Mouse (Mus musculus): ENCODE results near the gene Nck1. TPM values are rescaled to one million over a fixed set of nuclear protein-coding genes. Genes with fewer than 3 reads are reported as not detected.

Gene Nck1
- polyA plus RNA-seq (2014; fragmentation: Nextera tagmentation; extraction: Ambion mirVana) = 51.6 and 51.9 TPM in 2 replicates

- peaks cover 6% of the 10 kb centered on the region; the same call in 1 of the 2 replicates for H3K9me3 ChIP-seq (ENCODE audit: control insufficient read depth, low read length)
- H3K27me3 ChIP-seq (replicated peaks; ENCODE audit: control insufficient read depth, insufficient read depth, low read length) = no peaks in the 10 kb centered on the region
- peak; percentile 99 for ATAC-seq (replicated peaks; ENCODE audit: low FRiP score)
- peak within 1 kb of the TSS; percentile 89 for H3K4me3 ChIP-seq (ENCODE audit: low read depth, low read length)
- peak; percentile 97 for DNase-seq (ENCODE audit: low spot score)
- peak within 1 kb of the TSS; percentile 87 for H3K27ac ChIP-seq (ENCODE audit: low read depth, low read length)
- peak within 1 kb of the TSS; percentile 91 for H3K9ac ChIP-seq (ENCODE audit: low read depth, low read length)
- under 1% methylated on average over 88 of the region's 93 CpGs for WGBS
- H3K36me3 ChIP-seq (ENCODE audit: control insufficient read depth, insufficient read depth, low read length) = no peaks in the 10 kb centered on the region
- no peaks in the 10 kb centered on the region; the same call in 1 of the 2 replicates for H3K4me1 ChIP-seq (replicated peaks; ENCODE audit: control insufficient read depth, insufficient read depth, low read length)
- H3K4me2 ChIP-seq = peak within 1 kb of the TSS; percentile 85
These were observed at the start of gene Nck1 for GRCm38 (mm10) chr9:100545715-100546593. TSS of gene Nck1 (minus strand) at chr9:100546134.

- no peaks in the 10 kb centered on the region for H3K36me3 ChIP-seq (ENCODE audit: control insufficient read depth, insufficient read depth, low read length)
- H3K4me1 ChIP-seq (replicated peaks; ENCODE audit: control insufficient read depth, insufficient read depth, low read length) = no peaks in the 10 kb centered on the region
- no peaks in the 10 kb centered on the region for H3K27me3 ChIP-seq (replicated peaks; ENCODE audit: control insufficient read depth, insufficient read depth, low read length)
- no peak overlapping the region for H3K27ac ChIP-seq (ENCODE audit: low read depth, low read length)
- H3K4me2 ChIP-seq = no peak overlapping the region
- peaks cover 4% of the 10 kb centered on the region; the same call in 1 of the 2 replicates for H3K9me3 ChIP-seq (ENCODE audit: control insufficient read depth, low read length)
- no peak for ATAC-seq (replicated peaks; ENCODE audit: low FRiP score)
- no peak for DNase-seq (ENCODE audit: low spot score)
- WGBS = 52% methylated on average over 4 of the region's 4 CpGs
- no peak overlapping the region for H3K9ac ChIP-seq (ENCODE audit: low read depth, low read length)
- no peak overlapping the region for H3K4me3 ChIP-seq (ENCODE audit: low read depth, low read length)
These were observed 44.5 kb upstream of the Nck1 start for GRCm38 (mm10) chr9:100590462-100590861.

- no peaks in the 10 kb centered on the region for H3K36me3 ChIP-seq (ENCODE audit: control insufficient read depth, insufficient read depth, low read length)
- H3K4me1 ChIP-seq (replicated peaks; ENCODE audit: control insufficient read depth, insufficient read depth, low read length) = peaks cover 7% of the 10 kb centered on the region
- H3K4me2 ChIP-seq = no peak overlapping the region
- no peaks in the 10 kb centered on the region for H3K9me3 ChIP-seq (ENCODE audit: control insufficient read depth, low read length)
- no peak overlapping the region for H3K9ac ChIP-seq (ENCODE audit: low read depth, low read length)
- no peak overlapping the region for H3K4me3 ChIP-seq (ENCODE audit: low read depth, low read length)
- WGBS = 79% methylated on average over 4 of the region's 4 CpGs
- DNase-seq (ENCODE audit: low spot score) = no peak
- ATAC-seq (replicated peaks; ENCODE audit: low FRiP score) = no peak
- no peaks in the 10 kb centered on the region for H3K27me3 ChIP-seq (replicated peaks; ENCODE audit: control insufficient read depth, insufficient read depth, low read length)
- H3K27ac ChIP-seq (ENCODE audit: low read depth, low read length) = no peak overlapping the region
These were observed 38.1 kb upstream of the Nck1 start for GRCm38 (mm10) chr9:100584031-100584430.

GRCm38 (mm10) chr9:100582883-100583575, 37.1 kb upstream of the Nck1 start:
- 54% methylated on average over 13 of the region's 13 CpGs for WGBS
- no peaks in the 10 kb centered on the region for H3K9me3 ChIP-seq (ENCODE audit: control insufficient read depth, low read length)
- H3K36me3 ChIP-seq (ENCODE audit: control insufficient read depth, insufficient read depth, low read length) = no peaks in the 10 kb centered on the region
- no peaks in the 10 kb centered on the region for H3K27me3 ChIP-seq (replicated peaks; ENCODE audit: control insufficient read depth, insufficient read depth, low read length)
- H3K27ac ChIP-seq (ENCODE audit: low read depth, low read length) = no peak overlapping the region
- no peak overlapping the region for H3K9ac ChIP-seq (ENCODE audit: low read depth, low read length)
- peaks cover 7% of the 10 kb centered on the region for H3K4me1 ChIP-seq (replicated peaks; ENCODE audit: control insufficient read depth, insufficient read depth, low read length)
- H3K4me3 ChIP-seq (ENCODE audit: low read depth, low read length) = no peak overlapping the region
- 0 out of 2 replicates have a peak, but pooled peaks have one; percentile 43 for ATAC-seq (replicated peaks; ENCODE audit: low FRiP score)
- no peak for DNase-seq (ENCODE audit: low spot score)
- peak overlapping the region; percentile 16; the same call in 1 of the 2 replicates for H3K4me2 ChIP-seq

- peaks cover 7% of the 10 kb centered on the region for H3K4me1 ChIP-seq (replicated peaks; ENCODE audit: control insufficient read depth, insufficient read depth, low read length)
- ATAC-seq (replicated peaks; ENCODE audit: low FRiP score) (no peak), DNase-seq (ENCODE audit: low spot score) (no peak)
- no peak overlapping the region for H3K4me2 ChIP-seq
- H3K9me3 ChIP-seq (ENCODE audit: control insufficient read depth, low read length) = no peaks in the 10 kb centered on the region
- H3K4me3 ChIP-seq (ENCODE audit: low read depth, low read length) = no peak overlapping the region
- H3K27me3 ChIP-seq (replicated peaks; ENCODE audit: control insufficient read depth, insufficient read depth, low read length) = no peaks in the 10 kb centered on the region
- no peak overlapping the region for H3K9ac ChIP-seq (ENCODE audit: low read depth, low read length)
- no peak overlapping the region for H3K27ac ChIP-seq (ENCODE audit: low read depth, low read length)
- 66% methylated on average over 13 of the region's 13 CpGs for WGBS
- H3K36me3 ChIP-seq (ENCODE audit: control insufficient read depth, insufficient read depth, low read length) = no peaks in the 10 kb centered on the region
These were observed 35.9 kb upstream of the Nck1 start for GRCm38 (mm10) chr9:100581543-100582492.

- Histone ChIP-seq H3K36me3 (ENCODE audit: control insufficient read depth, insufficient read depth, low read length) (no peaks in the 10 kb centered on the region), H3K4me2 (no peak overlapping the region), H3K9ac (ENCODE audit: low read depth, low read length) (no peak overlapping the region), H3K27me3 (replicated peaks; ENCODE audit: control insufficient read depth, insufficient read depth, low read length) (no peaks in the 10 kb centered on the region), H3K4me3 (ENCODE audit: low read depth, low read length) (no peak overlapping the region), H3K9me3 (ENCODE audit: control insufficient read depth, low read length) (no peaks in the 10 kb centered on the region), H3K27ac (ENCODE audit: low read depth, low read length) (no peak overlapping the region), H3K4me1 (replicated peaks; ENCODE audit: control insufficient read depth, insufficient read depth, low read length) (peaks cover 7% of the 10 kb centered on the region)
- no peak for DNase-seq (ENCODE audit: low spot score)
- ATAC-seq (replicated peaks; ENCODE audit: low FRiP score) = no peak
- WGBS = 74% methylated on average over 20 of the region's 20 CpGs
These were observed 34.3 kb upstream of the Nck1 start for GRCm38 (mm10) chr9:100580196-100580740.

GRCm38 (mm10) chr9:100573942-100574341, 28.0 kb upstream of the Nck1 start:
- WGBS = 48% methylated on average over 5 of the region's 5 CpGs
- DNase-seq (ENCODE audit: low spot score) = no peak
- Histone ChIP-seq H3K4me3 (ENCODE audit: low read depth, low read length) (no peak overlapping the region), H3K36me3 (ENCODE audit: control insufficient read depth, insufficient read depth, low read length) (no peaks in the 10 kb centered on the region), H3K27ac (ENCODE audit: low read depth, low read length) (no peak overlapping the region), H3K27me3 (replicated peaks; ENCODE audit: control insufficient read depth, insufficient read depth, low read length) (peaks cover 20% of the 10 kb centered on the region), H3K4me2 (no peak overlapping the region), H3K9ac (ENCODE audit: low read depth, low read length) (no peak overlapping the region), H3K4me1 (replicated peaks; ENCODE audit: control insufficient read depth, insufficient read depth, low read length) (peaks cover 3% of the 10 kb centered on the region; the same call in 1 of the 2 replicates), H3K9me3 (ENCODE audit: control insufficient read depth, low read length) (no peaks in the 10 kb centered on the region)
- ATAC-seq (replicated peaks; ENCODE audit: low FRiP score) = no peak

GRCm38 (mm10) chr9:100573300-100573699, 27.4 kb upstream of the Nck1 start:
- ATAC-seq (replicated peaks; ENCODE audit: low FRiP score) = no peak
- Histone ChIP-seq H3K9ac (ENCODE audit: low read depth, low read length) (no peak overlapping the region), H3K4me3 (ENCODE audit: low read depth, low read length) (no peak overlapping the region), H3K4me1 (replicated peaks; ENCODE audit: control insufficient read depth, insufficient read depth, low read length) (peaks cover 3% of the 10 kb centered on the region; the same call in 1 of the 2 replicates), H3K4me2 (no peak overlapping the region), H3K27ac (ENCODE audit: low read depth, low read length) (no peak overlapping the region), H3K27me3 (replicated peaks; ENCODE audit: control insufficient read depth, insufficient read depth, low read length) (peaks cover 20% of the 10 kb centered on the region), H3K9me3 (ENCODE audit: control insufficient read depth, low read length) (no peaks in the 10 kb centered on the region), H3K36me3 (ENCODE audit: control insufficient read depth, insufficient read depth, low read length) (no peaks in the 10 kb centered on the region)
- DNase-seq (ENCODE audit: low spot score) = no peak
- 67% methylated on average over 2 of the region's 2 CpGs for WGBS
